Mouse (Mus musculus): ENCODE data around the gene Dmgdh.

DNA sequence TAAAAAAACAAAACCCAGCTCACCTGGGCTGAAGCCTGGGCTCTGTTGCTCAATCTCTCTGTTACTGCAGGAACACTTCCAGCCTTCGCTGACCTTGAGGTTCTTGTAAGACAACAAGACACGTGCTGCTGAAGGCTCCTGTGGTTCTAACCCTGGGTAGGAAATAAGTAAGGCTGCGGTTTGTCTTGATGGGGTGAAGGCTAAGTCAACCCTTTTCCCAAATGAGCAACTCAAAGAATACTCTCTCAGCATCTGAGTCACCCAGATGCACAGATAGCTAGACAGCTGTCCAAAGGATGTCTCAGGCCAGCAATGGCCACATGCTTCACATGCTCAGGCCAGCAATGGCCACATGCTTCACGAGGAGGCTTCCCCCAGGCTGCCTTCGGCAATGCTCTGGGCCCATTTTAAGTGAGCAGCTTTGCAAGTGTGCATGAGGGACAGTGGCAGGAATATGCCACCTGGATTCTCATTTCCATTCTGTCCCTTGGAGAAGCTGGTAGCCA is 61.0 kb downstream of the Dmgdh start:
- TF ChIP-seq GATA1 (IDR thresholded peaks at IDR 0.05; ENCODE audit: low read length) (no peak), TAL1 (IDR thresholded peaks at IDR 0.05; ENCODE audit: low read length) (no peak)
